Mouse (Mus musculus): Measurements from ENCODE around the gene Celf3.

The Celf3 gene

DNA sequence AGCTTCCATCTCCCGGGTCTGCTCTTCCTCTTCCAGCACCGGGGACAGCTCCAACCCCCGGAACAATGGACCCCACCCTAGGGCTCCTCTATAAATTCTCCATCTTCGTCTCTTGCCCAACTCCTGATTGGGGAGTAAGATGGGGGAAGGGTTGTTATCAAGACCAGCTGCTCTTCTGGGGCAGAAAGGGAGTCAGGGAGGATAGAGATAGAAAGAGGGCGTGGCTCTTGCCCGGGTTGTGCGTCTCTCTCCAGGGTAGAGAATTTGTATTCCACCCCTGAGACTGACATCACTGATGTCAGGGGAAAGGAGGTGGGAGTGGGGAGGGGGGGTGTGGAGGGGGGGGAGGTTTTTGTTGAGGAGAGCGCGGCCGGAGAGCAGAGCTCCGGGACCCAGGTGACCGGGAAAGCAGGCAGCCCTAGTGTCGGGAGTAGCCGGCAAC lies at the start of gene Celf3:
Celf3 (plus strand) TSS at position 315 of the 442 bp plus-strand sequence.
- DNase-seq (ENCODE audit: low spot score) = no peak

DNA sequence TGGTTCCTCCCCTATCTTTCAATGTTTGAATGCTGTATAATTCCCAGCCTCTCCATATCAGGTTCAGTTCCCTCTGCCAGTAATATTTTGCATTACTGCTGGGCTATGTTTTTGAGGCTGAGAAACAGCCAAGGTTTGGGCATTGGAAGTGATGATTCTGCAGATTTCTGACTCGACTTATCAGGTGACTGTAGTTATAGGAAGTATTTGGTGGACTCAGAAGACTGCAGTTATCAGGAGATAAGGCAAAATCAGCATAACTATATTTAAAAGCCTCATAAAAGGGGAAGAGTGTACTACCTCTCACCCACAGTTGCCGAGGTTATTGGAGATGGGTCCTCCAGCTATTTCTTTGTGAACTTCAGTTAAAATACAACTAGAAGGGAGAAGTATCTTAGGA lies 47.1 kb upstream of the Celf3 start:
- no peak for DNase-seq (ENCODE audit: low spot score)

DNA sequence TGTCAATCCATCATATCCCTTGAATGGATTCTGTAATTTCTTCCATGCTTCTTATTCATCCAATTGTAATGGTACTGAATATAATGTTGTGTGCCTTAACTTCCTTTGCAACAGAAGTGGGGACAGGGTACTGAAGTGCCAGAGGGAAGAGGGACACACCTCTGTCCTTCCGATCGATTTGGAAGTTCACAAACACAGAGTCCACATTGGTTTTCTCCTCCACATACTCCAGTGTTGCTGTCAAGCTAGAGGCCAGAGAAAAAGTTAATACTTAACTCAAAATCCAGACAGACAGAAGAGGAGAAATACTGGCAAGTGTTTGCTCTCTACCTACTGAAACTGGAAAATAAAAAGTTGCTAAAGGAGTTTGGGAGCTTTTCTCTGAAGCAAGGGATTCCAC lies 43.8 kb upstream of the Celf3 start:
- no peak for DNase-seq (ENCODE audit: low spot score)

DNA sequence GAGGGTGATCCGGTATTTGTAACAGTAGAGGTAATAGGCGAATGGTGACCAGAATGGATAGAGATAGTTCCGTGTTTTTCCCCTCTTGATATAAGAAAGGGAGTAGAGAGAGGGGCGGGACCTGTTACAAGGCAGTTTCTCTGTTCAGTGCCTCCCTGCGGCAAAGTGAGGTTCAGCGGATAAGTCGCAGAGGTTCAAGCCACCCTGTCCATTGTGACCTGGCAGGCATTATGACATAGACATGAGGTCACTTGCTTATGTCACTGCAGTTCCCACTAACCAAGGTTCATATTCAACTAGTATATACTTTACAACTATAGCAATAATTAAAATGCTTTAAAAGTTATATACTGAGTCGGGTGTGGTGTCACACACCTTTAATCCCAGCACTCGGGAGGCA lies 41.7 kb upstream of the Celf3 start:
- no peak for DNase-seq (ENCODE audit: low spot score)

DNA sequence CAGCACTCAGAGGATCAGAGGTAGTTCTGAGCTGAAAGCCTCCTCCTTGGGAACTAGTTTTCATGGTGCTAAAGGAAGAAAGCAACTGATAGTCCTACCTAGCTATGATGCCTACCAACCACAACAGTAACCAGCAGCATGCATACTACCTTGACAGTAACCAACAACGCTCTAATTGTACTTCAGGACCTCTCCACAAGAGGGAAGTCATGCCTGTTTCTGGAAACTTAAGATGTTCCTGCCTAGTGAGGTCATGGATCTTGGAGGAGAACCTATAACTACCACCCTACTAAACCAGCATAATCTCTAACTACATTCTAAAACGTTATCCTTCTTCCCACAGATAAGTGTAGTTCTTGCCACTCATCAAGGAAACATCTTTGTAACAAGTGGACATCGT lies 36.9 kb upstream of the Celf3 start:
- no peak for DNase-seq (ENCODE audit: low spot score)

DNA sequence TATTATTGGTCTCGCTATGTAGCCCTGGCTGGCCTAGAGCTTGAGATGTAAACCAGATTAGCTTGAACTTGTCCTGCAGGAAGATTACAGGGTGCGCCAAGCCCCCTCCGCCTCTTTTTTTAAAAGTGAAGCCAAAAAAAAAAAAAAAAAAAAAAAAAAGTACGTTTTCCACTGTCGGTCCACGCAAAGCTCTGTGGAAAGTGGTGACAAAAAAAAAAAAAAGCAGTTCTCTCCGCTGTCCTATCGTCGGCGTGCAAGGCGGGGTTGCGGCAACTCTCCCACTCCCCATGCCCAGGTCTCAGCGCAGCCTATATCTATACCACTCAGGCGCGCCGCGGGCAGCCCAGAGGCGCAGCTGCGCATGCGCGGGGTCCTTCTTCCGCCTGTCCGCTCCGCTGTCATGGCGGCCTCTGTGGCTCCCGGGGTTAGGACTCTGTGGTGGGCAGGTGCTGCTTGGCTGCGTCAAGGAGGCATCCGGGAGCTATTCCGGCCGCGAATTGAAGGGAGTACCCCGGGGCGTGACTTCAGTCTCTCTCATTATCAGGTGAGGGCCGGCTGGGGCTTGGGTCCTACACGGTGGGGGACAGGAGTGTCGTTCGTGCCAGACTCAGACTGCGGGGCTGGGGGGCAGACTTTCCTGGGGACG lies 35.0 kb upstream of the Celf3 start, which contains the start of gene Mrpl9:
Mrpl9 (plus strand) TSS at position 368 of the 646 bp plus-strand sequence.
- peak; percentile 86 for DNase-seq (ENCODE audit: low spot score)

DNA sequence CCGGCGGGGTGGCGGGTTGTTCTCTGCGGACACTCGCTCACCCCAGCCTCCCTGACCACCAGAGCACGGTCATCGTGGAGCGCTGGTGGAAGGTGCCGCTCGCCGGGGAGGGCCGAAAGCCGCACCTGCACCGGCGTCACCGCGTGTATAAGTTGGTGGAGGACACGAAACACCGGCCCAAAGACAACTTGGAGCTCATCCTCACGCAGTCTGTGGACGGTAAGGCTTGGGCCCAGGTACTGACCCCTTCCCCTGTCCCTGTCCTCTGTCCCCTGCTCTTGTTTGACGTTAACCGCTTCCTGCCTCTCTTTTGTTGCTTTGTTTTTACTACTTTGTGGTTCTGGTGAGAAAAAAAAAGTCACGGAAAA lies 34.5 kb upstream of the Celf3 start, which contains the start of gene Oaz3:
Oaz3 (minus strand) TSS at position 319 of the 368 bp plus-strand sequence.
- DNase-seq (ENCODE audit: low spot score) = peak; percentile 3

DNA sequence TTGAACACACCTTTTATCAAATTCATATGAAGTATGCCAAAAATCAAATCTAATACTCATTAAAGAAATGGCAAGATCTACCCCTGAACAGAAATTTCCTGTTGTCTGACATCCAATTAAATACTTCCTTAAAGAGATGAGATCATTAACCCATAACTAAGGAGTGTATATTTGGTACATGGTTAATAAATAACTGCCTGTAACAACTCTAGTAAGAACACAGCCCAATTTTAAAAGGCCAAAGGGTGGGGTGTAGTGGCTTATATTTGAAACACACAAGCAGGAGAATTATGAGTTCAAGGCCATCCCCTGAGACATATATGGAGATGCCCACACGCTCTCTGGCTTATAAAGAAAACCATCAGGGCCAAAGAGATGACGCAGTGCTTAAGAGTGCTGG lies 28.7 kb upstream of the Celf3 start:
- DNase-seq (ENCODE audit: low spot score) = no peak

DNA sequence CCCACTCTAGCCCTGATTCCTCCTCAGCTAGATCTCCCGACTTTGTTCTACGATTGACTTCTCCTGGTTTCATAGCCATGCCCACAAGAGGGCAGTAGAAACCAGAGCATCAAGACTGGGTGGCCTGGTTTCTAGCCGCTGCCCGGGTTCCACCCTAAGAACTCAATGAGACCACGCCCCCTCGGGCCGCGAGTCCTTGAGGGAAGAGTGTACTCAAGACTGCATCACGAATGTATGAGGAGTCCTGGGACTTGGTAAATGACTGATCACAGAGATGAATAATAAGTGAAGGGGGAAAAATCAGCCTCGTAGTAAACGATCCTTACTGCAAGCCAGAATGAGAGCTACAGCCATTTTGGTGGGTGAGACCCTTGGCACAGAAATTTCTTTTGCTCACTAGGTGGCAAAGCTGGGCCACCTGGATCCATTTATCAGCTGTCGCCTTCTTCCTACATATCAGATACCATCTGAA lies 21.5 kb upstream of the Celf3 start:
- DNase-seq (ENCODE audit: low spot score) = peak; percentile 72

DNA sequence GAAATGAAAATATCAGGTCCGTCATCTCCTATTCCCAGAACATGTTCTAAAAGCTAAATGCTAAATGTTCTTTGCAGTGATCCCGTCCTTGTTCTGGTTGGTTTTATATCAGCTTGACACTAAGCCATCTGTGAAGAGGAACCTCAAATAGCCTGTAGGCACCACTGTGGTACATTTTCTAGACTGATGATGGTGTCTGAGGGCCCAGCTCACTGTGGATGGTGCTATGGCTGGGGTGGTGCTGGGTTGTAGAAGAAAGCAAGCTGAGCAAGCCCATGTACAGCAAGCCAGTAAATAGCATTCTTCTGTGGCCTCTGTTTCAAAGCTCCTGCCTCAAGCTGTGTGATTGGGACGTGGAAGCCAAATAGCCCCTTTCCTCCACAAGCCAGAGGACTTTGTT lies 21.0 kb upstream of the Celf3 start:
- no peak for DNase-seq (ENCODE audit: low spot score)

DNA sequence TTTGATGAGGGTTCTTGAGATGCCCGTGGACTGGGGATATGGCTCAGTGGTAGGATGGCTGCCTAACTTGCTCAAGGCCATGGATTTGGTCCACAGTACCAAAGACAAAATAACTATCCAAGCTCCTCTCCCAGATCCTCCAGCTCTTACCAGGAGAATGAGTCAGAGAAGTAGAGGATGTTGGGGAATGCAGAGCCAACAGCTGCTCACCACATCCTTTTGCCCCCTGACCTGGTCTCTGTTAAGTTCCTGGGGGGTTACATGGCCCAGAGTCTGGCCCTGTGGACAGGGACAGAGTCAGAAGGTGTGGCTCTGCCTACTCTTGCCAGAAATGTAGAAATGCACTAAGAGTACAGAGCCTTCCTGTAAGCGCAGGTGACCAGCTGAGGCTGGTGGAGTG lies 18.3 kb upstream of the Celf3 start:
- DNase-seq (ENCODE audit: low spot score) = no peak

DNA sequence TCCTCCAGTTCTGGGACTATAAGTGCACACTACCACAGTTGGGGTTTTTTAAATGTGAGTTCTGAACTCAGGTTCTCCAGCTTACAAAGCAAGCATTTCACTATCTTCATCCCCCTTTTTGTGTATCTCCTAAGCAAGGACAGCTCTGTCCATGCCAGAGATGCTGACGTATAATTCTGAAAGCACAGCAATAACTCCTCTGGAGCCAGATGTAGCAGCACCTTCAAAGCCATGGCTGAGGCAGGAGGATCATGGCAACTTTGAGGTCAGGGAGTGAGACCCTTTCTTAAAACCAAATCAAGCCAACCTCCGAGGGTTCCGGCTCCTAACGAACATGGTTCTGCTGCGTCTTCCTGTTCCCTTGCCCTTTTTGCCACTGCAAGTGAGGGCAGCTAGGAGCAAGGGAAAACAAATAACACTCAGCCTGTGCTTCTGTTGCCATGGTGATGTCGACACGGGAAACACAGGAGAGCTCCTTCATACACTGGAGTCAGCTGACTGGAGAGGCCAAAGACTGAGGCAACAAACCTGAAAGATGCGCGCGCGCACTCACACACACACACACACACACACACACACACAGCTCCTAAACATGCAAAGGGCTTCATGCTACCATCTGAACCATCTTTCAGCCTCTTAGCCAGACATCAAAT lies 14.0 kb upstream of the Celf3 start:
- DNase-seq (ENCODE audit: low spot score) = no peak

DNA sequence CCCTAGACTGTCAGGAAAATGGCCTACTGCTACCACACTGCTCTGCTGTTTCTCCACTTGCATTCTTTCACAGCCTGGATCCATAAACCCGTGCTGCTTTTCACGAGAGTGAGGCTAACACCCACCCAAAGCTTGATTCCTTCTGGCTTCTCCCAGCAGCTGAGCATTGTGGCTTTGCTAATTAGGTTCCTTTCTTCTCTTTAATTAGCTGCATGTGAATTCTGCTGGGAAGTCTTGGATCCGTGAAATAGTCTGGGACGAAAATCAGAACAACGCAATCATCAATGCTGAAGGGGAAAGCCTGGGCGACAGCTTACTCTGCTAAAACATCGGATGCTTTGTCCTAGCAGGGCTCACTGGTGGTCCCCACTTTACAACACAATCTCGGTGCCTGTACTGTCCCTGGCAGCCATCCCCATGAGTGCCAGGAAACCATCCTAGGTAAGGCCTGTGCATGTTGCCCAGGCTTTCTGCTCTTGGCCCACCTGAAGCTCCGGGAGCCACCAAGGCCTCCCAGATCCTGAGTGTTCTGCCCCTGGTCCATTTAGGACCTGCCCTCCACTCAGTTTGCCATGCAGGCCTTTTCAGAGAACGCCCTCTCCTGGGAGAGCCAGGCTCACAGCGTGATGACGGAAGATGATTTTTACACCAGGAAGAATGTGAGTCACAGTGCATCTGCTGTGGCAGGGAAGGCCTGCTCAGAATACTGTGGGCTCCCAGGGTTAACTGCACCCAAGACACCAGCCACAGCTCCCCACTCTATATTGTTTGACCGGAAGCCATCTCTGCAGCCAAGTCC lies 12.3 kb upstream of the Celf3 start:
- DNase-seq (ENCODE audit: low spot score) = no peak

DNA sequence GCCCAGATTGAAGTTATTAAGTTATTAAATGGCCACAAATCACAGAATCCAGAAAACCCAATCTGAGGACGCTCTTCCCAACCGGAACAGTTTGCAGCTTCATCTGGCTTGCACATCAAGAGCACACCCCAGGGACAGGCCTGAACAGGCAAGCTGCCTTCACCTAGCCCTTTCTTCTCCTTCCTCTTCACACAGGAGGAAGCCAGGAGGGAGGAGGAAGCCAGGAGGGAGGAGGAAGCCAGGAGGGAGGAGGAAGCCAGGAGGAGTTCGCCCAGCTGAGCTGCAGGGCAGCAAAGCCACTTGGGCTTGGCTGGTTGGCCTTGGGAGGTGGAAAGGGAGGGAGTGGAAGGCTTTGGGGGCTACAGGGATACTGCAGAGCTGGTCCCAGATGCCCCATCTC lies 9.2 kb upstream of the Celf3 start:
- no peak for DNase-seq (ENCODE audit: low spot score)

DNA sequence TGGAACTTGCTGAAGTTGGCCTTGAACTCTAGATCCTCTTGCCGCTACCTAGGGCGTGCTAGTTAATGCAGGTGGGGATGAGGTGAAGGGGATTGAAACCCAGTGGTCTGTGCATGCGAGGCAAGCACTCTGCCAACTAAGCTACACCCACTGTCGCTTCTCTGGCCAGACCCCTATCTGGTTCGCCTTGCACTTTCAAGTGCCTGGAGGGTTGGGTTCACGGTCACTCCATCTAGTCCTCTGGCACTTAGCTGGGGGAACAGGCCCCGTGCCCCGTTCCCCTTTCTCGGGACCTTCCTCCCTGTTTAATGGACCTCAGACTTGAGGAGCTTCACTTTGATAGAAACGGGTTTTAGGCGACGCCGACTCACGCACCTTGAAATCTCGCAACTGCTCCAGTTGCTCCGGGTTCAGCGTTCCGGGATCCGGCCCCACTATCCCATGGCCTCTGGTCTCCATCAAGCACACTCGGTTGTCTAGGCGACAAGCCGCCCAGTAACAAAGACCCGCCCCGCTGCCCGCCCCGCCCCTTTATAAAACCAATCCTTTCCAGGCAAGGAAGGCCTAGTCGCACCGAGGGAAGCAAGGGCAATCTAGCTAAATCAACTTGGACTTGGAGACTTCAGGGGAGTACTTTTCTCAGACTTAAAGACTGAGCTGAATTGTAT lies 5.5 kb upstream of the Celf3 start:
- DNase-seq (ENCODE audit: low spot score) = peak; percentile 33

DNA sequence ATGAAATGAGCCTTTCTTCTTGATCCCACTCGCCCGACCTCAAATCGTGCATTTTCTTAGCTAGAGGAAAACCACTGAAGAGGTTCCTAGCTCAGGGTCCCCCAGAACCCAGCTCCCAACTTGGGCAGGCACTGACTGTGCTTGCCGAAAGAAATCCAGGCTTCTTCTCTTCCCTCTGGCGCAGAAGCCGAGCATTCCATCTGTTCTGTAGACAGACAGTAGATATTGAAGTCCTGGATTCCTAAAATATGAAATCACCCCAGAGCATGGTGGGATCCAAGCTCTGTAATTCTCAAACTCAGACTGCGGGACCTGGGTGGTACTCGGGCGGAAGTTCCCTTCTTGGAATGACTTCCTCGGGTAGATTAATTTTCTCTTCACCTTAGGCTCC lies 5.0 kb upstream of the Celf3 start:
- DNase-seq (ENCODE audit: low spot score) = no peak

DNA sequence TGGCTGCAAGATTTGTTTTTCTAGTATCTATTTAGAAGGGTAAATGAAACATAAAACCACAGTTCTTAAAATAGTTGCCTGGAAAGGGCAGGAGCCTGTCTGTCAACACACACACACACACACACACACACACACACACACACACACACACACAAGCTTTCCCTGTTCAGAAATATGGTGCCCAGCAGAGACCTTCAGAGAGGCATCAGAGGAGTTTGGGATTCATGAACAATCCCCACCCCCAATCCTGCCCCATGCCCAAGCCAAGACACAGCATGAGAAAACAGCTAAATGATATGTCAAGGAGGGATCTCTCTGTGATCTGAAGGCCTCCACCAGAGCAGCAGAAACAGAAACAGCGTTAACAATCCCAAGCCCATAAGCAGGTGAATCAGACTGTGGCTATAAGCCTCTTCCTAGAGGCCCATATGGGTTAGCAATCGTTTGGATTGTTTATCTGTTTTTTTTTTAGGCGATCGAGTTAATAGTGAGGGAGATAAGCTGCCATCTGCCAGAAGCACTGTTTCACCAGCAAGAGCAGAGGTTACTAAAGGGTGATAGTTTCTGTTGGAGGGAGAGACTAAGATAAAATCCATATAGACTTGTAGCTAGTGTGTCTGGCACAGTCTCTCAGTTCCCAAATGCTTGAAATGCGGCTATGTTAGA lies 4.4 kb upstream of the Celf3 start:
- no peak for DNase-seq (ENCODE audit: low spot score)

DNA sequence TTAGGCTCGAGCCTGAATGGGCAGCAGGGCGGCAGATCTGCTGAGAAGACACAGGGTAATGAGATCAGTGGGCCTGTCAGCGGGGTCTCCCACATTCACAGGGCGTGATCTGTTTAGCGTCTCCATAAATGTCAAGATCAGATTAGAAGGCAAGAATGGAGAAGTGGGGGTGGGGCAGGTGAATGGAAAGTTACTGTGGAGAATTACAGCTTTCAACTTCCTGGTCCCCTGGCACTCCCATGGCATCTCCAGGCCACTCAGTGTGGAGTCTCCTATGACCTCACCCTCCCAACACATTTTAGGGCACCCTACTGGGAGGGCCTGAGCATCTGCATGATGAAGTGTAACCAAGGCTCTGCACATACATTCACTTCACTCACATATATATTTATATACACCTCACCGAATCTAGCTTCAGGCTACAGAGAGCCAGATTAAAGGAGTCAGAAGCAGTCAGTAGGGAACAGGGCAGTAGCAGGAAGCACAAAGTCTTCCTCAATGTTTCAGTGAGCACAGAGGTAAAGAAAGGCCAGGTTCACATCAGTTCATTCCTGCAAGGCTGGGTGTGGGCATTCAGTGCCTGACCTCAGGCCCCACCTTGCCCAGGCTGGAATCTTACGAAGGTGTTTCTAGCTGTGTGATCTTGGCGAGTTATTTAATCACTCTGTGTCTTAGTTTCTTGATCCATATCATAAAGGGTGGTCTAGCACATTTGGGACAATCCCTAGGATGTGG lies 1.6 kb upstream of the Celf3 start:
- no peak for DNase-seq (ENCODE audit: low spot score)

DNA sequence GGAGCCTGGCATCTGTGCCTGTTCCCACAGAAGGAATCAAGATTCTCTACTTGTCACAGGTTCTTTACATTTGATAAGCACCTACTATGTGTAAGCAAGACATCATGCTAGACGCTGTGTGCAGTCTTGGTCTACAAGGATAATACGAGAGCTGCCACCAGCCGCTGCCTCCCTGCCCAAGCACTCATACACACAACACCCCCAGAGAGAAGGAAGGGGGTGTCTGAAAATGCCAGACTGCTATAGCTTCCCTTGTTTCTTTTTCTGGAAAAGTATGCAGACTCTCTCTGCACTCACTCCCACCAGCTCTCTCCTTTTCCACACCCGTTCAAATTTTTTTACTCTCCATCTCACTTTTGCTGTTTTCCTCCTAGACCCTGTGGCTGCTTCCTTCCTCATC lies 651 bp upstream of the Celf3 start:
- DNase-seq (ENCODE audit: low spot score) = no peak

DNA sequence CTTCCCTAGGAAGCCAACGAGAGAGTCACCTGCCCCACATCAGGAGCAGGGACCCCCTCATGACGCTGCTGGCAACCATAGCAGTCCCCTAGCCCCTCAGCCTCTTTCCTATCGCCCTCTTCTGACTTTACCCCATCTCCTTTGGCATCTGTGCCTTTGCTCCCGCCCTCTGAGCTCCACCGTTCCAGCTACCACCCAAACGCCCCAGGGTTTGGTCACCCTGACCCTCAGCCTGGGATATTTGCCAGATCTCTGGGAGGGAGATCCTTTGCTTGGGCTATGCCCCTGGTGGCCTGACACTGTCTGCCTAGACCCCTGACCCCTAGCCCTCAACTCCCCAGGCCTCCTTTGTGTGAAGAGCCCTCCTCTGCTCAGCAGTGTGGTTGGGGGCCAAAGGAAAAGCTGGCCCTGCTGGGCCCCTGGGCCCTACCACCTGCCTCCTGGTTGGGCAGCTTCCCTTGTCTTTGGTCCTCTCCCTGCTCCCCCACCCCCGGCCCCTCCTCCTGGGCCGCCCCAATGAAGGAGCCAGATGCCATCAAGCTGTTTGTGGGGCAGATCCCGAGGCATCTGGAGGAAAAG lies 585 bp downstream of the Celf3 start:
- no peak for DNase-seq (ENCODE audit: low spot score)

DNA sequence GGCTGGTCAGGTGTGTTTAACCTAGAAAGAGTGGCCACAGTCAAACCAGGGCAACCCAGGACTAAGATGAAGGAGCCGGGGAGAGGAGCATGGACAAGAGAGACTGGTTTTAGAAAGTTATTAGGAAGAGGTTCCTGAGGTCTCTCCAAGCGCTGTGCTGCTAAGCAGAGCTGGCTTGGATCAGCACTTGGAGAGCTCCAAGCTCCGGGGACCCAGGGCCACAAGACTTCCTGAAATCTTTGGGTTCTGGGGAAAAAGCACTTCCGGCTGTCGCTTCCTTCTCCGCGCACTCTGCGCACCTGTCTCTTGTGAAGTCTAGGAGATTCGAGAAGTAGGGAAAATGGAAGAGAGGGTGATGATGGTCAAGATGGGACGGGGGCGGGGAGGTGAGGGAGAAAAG lies 1.5 kb downstream of the Celf3 start:
- DNase-seq (ENCODE audit: low spot score) = no peak

All from ovary, adult 18-20 months (tissue).